Mouse (Mus musculus): ENCODE measurements around the gene Gpatch1.

The Gpatch1 gene

DNA sequence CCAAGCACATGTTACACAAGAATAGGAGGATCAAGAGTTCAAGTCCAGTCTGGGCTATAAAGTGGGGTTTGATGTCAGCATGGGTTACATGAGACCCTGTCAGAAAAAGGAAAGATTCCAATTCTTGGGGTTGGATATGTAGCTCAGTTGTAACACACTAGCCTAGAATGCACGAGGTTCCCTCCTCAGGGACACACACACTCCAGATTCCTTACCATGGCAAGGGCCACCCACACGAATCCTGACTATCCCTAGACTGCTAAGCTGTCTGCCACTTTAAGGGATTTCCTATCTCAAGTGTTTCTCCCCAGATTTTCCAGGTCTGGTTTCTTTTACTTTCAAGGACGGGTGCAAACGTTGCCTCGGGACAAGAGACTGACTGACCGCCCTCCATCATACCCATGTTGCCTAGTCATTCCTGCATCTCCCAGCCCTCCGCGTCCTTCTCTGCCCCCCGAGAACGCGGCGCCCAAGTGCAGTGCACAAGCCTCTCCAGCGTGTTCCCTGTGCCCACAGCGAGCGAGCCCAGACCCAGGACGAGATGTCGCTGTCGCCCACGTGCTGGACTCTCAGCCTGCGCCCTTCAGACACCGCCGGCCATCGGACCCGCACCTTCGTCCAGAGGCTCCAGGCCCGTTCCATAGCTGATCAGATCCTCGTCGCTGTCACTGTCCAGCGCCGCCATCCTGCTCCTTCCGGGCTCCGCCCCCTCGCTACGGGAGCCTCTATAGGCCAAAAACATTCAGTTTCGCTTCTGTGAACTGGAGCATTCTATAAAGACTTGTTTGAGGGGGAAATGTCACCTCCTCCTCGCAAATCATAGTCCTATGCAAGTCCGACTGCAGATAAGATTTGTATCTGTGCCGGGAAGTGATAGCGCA is at the start of gene Gpatch1:
Gpatch1 (minus strand) TSS at position 712 of the 881 bp plus-strand sequence.
- DNase-seq (ENCODE audit: low spot score in 2 of 2): peak; percentile 92 to 97

DNA sequence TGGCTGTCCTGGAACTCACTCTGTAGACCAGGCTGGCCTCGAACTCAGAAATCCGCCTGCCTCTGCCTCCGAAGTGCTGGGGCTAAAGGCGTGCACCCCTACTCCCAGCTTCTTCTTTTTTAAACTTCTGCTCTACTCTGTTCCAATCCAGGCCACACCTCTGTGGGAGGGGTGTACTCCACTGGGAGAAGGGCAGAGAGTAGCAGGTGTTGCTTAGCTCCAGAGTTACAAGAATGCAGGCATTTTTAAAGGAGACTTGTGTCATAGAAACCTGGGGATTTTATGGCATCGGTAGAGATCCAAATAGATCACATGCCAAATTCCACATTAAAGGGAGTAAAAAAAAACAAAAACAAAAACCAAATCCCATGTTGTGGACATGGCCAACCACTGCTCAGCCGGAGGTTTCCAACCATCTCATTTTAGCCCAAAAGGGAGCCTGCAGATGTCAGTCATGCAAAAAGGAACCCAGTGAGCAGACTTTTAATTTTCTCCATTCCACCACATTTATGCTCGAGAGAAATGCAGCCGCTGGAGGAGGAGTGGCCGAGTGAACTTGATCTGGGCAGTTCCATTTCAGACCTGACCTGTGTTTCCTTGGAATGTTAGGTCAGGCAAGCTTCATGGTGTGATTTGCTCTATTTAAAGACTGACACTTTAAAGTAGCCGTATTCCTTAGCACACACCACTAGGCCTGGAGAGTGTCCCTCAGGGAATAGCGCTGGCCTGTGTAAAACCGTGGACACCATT is 47.1 kb upstream of the Gpatch1 start:
- DNase-seq (ENCODE audit: low spot score in 2 of 2): no peak

DNA sequence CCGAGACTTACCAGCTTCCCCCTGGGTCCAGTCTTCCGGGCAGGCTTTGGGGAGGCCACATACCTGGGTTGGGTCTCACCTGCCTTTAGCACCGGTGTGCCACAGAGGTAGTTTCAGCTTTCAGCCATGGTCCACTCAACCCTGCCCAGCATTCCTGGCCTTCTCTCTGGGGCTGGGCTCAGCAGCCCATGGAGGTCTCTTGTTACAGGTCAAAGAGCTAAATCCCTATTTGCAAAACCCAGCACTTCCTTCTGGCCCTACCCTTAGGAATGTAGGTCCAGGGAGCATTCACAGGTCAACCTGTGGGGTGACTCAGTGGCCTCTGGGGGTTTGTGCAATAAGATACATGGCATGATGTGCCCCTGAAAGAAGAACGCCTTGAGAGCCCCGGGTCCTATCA is 44.6 kb upstream of the Gpatch1 start:
- no peak for DNase-seq (ENCODE audit: low spot score in 2 of 2)

DNA sequence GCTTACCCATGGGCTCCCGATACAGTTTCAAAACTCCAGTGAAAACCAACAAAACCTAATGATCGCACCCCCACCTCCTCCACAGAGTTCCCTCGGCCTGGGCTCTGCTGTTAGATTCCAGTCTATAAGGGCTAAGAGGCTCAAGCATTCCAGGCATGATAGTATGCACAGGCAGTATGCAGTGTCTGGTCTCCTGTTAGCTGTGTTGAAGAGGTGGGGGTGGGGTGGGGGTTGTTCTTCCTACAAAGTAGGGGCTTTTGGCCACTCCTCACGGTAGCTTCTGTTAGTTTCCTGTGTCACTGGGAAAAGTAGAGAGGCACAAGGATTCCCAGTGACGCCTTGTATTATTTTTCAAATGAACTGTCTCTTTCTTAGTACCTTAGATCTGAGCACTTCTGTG is 44.0 kb upstream of the Gpatch1 start:
- no peak for DNase-seq (ENCODE audit: low spot score in 2 of 2)

DNA sequence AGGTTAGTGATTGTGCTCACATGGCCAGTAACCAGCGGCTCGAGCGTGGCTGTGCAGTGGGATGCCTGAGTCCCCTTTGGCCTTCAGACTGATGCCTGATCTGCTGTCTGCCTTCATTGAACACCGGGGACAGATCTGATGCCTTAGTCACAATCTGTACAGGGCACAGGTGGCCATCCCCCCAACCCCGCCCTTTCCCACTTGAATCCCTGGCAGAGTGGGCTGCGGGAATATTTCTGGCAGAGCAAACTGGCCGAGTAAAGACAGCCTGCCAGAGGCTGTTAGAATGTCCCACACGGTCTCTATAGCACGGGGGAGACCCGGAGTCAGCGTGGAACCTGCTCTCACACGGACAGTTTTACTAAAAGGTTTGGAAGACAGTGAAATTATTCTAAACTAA is 39.4 kb upstream of the Gpatch1 start:
- no peak for DNase-seq (ENCODE audit: low spot score in 2 of 2)

- no peak for DNase-seq (ENCODE audit: low spot score in 2 of 2)
Measured at GRCm38 (mm10) chr7:35355303-35355872, 37.1 kb upstream of the Gpatch1 start.

DNA sequence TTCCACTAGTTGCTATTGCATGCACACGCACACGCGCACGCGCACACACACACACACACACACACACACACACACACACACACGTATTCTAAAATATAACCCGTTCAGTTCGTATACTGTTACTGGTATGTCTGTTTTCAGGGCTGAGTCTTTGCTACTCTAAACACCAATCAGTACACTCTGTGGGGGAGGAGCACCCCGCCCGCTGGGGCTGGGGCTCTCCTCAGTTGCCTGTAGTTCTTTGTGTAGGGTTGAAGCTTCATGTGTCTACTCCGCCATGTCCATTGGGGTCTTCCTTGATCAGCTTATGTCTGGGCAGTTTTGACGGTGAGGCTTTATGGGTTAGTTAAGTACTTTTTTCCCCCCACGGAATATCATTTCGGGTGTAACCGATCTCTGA is 35.1 kb upstream of the Gpatch1 start:
- no peak for DNase-seq (ENCODE audit: low spot score in 2 of 2)

- DNase-seq (ENCODE audit: low spot score in 2 of 2): no peak
Measured at GRCm38 (mm10) chr7:35351155-35351554, 32.9 kb upstream of the Gpatch1 start.

DNA sequence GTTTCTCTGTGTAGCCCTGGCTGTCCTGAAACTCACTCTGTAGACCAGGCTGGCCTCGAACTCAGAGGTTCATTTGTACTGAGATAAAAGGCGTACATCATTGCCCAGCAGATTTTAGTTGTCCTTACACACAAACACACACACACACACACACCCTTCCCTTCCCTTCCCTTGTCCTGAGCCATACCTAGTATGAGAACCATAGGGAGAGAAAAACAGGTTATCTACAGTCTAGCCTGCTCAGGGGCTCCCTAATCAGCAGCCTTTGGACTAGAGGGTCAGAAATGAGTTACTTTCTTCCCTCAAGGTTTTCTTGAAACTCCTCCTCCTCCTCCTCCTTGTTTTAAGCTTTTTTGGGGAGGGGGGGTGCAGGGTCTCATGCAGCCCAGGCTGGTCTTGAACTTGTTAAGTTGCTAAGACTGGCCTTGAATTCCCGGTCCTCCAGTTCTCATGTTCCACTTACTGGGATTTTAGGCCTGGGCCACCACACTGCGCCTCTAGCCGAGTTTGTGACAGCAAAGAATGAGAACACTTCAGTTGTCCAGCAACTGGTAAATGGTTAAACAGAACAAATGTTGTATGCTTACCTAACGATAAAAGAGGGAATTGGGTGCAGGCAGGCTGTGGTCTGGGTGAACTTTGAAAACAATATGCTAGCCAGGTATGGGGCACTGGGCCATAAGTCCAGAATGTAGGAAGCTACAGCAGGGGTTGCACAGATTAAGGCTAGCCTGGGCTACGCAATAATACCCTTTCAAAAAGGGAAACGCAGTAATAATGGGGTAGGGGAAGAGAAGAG is 31.8 kb upstream of the Gpatch1 start:
- no peak for DNase-seq (ENCODE audit: low spot score in 2 of 2)

DNA sequence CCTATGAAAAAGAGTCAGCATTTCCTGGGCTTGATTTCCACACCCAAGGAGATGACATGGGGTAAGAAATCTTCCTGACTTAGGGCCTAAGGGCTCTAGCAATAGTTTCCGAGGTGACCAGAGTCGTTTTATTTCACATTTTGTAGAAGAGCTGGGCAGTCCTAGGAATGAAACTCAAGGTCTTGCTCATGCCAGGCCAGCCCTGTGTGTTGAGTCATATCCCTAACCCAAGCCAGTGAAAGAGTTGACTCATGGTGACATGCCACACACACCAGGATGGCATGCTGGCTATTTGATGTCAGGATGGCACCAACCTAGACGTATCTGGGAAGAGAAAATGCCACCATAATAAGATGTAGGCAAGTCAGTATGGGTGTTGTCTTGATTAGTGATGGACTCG is 30.8 kb upstream of the Gpatch1 start:
- no peak for DNase-seq (ENCODE audit: low spot score in 2 of 2)

DNA sequence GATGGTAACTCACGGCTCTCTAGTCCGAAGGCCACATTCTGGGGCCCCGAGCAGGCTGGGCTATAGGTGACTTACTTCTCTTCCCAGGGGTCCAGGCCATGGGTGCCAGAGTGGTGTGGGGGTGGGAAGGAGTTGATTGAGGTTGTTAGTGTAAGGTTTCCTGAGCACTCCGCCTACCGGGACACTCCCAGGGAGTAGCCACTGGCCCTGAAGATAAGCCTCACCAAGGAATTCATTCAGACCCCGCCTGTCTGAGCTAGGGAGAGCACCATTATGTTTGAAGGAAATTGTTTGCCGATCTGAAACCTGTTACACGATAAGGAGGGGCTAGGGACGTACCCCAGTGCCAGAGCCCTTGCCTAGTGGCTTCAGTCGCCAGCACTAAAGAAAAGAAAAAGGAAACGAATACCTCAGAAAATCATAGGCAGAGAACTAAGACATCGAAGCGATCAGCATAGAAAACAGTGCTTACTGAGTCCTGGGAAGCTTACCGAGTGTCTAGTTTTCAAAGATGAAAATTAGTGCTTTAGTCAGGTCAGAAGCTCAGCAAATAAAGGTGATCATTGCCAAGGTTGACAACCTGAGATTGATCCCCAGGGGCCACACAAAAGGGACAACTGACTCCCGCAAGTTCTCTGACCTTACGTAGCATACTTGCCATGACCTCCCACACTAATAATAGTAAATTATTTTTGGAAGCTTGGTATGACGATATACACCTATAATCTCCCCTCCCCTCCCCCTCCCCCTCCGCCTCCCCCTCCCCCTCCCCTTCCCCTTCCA is 29.9 kb upstream of the Gpatch1 start:
- DNase-seq (ENCODE audit: low spot score in 2 of 2): no peak

- DNase-seq (ENCODE audit: low spot score in 2 of 2): no peak
Measured at GRCm38 (mm10) chr7:35344785-35345330, 26.6 kb upstream of the Gpatch1 start.

DNA sequence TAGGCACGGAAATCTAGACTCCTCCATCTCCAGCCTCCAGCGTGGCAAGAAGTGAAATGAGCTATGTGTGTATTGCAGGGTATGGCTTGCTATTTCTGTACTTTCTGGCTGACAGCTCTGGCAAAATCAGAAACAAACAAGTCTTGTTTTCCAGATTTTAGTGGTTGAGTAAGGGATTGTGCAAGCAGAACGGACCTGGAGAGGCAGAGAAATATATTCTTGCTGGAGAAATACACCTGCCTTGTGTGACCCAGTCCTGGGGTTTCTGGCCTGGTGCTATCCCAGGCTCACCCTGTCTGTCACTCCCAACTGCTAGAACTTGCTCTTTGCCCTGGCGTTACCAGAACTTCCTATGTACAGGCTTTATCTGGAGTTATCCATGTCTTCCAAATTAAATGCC is 24.3 kb upstream of the Gpatch1 start:
- no peak for DNase-seq (ENCODE audit: low spot score in 2 of 2)

DNA sequence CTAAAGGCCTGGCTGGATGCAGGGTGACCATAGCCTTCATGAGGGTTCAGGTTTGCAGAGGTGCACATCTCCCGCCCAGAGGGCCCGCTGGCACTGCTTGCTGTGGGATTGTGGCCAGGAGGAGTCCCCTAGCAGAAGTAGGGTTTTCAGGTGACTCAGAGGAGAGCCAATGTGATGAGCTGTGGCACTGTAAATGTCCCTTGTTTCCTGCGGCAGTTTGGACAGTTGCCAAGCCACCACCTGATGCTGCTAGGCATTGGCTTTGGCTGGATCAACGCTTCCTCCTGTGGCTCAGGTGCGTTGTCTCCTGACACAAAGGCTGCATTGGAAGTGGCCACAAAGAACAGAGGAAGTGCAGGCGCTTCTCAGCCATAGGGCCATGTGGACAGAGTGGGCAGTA is 23.0 kb upstream of the Gpatch1 start:
- DNase-seq (ENCODE audit: low spot score in 2 of 2): no peak

DNA sequence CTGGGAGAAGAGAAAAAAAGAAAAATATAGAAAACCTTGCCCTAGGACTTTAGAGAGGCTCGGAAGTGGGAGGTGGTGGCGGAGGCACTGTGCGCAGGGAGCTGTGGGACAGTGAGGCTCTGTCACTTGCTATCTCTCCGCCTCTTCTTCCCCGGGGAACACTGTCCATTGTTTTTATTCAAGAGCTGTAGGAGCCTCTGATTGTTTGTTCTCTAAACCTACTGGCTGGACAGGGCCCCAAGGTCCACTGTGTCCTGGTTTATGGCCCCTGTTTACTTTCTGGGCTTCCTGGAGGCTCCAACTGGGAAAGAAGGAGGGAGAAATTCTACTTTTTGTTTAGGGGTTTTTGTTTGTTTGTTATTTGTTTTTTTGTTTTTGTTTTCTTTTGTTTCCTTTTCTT is 22.0 kb upstream of the Gpatch1 start:
- no peak for DNase-seq (ENCODE audit: low spot score in 2 of 2)

DNA sequence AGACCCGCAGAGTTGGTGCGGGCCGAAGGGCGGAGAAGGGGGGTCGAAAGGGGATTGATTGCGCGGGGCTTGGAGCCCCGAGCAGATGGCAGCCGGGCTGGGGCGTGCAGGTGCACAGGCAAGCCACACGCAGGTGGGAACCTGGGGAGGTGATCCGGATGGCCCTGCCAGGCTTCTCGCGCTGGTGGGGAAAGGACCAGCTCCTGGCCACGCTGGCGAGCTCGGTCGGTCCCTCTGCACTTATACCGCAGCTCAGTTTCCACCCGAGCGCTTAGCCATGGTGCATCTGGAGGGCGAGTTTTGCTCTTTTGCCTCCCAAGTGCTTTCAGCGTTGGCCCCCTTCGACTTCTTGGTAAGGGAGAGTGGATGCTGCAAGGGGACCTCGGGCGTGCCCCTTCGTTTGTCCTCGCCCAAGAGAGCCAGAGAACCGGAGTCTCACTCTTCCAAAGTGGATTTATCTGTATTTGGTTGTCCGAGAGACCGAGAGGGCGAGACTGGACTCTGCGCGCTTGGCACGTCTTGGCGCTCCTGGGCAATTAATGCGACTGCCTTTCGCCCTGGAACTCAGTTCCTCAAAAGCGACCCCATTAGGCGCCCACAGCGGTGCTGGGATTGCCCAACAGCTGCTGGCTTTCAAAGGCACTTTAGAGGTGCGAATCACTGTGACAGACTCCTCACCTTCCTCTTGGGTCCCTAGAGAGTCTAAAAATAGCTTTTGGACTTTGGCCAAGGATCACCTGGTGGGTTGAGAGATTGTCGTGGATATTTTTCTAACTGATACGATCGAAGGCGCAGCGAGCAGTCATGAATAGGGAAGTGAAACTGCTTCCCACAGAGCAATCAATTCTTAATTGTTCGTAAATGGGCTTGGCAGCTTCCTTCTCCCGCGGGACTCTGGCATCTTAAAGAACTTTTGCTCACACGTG is 16.6 kb upstream of the Gpatch1 start:
- peak; percentile 17 to 70 for DNase-seq (ENCODE audit: low spot score in 2 of 2)

- DNase-seq (ENCODE audit: low spot score in 2 of 2): peak; percentile 99
Measured at GRCm38 (mm10) chr7:35333692-35334526, 15.7 kb upstream of the Gpatch1 start, which contains the start of gene Rhpn2. Rhpn2 (plus strand) TSS chr7:35334170.

GRCm38 (mm10) chr7:35333231-35333651 is 15.0 kb upstream of the Gpatch1 start:
- no peak for DNase-seq (ENCODE audit: low spot score in 2 of 2)

GRCm38 (mm10) chr7:35331590-35331989 is 13.3 kb upstream of the Gpatch1 start:
- no peak for DNase-seq (ENCODE audit: low spot score in 2 of 2)

Data from spleen, postnatal 4 days (tissue).